Mouse (Mus musculus): ENCODE measurements around the gene Gnao1. TPM values are rescaled to one million over a fixed set of nuclear protein-coding genes. Genes with fewer than 3 reads are reported as not detected.

Gnao1 gene
- polyA plus RNA-seq, 1 experiment from 2014 or later = not detected

DNA sequence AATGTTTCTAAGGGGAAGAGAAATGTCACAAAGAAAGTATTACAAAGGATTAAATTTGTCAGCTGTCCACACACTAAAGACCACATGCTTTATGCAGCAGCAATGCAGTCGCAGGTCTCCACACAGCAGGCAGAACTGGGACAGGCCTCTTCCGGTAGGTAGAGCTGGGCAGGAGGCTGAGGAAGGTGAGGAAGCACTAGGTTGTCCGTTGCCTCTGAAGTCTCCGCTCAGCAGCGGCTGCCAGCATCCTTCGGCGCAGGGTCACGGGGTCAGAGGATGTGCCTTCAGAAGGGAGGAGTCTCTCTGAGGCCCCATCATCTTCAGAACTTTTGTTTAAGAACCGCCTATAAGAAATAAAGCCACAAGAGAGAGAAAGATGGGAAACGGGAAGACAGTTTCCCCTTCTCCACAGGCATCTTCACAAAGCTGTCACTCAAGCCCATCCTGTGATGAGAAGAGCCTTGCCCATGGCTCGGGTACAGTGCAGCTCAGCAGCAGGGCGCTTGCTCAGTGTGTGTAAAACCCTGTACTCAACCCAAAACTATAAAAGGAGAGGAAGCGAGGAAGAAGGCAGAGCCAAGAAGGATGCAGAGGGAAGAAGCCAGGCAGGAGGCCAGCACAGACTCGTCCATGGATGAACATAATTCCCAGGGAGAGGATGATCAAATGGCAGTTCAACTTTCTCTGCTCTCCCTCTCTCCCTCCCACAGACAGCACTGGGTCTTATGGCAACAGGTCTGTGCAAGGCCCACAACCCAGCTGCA lies 163.4 kb downstream of the Gnao1 start:
- Histone ChIP-seq H3K36me3 (ENCODE audit: inconsistent target) (peaks cover 54% of the 10 kb centered on the region), H3K79me2 (ENCODE audit: inconsistent target) (no peaks in the 10 kb centered on the region), H3K4me3 (ENCODE audit: inconsistent target) (no peak overlapping the region), H3K27ac (no peak overlapping the region)
- WGBS (ENCODE audit: missing documents) = 95% methylated on average over 14 of the region's 14 CpGs

DNA sequence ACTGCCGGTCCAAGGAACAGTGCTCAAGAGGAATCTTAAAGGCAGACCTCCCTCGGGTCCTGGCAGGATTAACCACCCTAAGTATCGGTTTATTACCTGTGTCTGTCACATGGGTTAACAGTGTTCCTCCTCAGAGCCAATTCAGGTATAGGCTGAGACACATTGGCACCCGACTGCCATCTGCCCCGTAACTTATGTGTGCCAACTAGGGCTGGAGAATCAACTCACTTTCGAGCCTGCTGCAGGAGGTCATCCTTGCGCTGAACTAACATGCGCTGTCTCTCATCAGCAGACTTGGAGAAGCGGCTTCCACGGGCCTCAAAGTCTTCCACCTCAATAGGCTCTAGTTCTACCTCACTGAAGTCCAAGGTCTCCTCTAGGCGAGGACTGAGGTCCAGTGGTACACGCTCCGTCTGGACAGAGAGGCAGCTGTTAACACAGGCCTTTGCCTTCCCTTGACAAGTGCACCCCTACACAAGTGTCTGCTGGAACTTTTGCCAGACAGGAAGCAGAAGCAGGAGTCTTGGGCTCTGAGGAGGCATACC lies 164.1 kb downstream of the Gnao1 start:
- Histone ChIP-seq H3K79me2 (ENCODE audit: inconsistent target) (no peaks in the 10 kb centered on the region), H3K4me3 (ENCODE audit: inconsistent target) (no peak overlapping the region), H3K36me3 (ENCODE audit: inconsistent target) (peaks cover 62% of the 10 kb centered on the region), H3K27ac (no peak overlapping the region)
- 94% methylated on average over 13 of the region's 13 CpGs for WGBS (ENCODE audit: missing documents)

DNA sequence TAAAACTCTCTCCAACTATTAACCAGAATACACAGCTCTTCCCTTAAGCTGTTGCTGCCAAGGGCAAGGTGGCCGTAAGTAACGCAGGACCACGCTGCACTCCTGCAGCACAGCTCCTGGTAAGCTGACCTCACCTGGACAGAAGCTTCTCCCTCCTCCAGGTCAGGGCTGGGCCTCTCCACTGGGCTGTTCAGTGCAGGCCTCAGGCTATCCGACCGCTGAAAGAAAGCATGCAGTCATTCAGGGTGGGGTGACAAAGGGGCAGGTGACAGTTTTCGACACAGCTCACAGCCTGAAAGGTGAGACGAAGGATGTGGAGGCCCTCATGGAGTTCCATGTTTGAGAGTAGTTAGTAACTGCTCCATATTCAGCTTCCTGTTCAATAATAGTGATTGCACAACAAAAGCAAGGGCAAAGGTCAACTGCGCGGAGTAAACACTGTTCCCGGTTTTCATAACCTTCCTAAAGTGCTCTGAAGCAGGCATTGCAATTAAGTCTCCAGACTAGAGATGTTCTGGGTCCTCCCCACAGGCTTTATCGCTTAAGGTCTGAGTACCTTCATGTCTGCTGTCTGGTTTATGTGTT lies 164.9 kb downstream of the Gnao1 start:
- Histone ChIP-seq H3K27ac (no peak overlapping the region), H3K4me3 (ENCODE audit: inconsistent target) (no peak overlapping the region), H3K36me3 (ENCODE audit: inconsistent target) (peaks cover 70% of the 10 kb centered on the region), H3K79me2 (ENCODE audit: inconsistent target) (no peaks in the 10 kb centered on the region)
- WGBS (ENCODE audit: missing documents) = 92% methylated on average over 11 of the region's 11 CpGs

DNA sequence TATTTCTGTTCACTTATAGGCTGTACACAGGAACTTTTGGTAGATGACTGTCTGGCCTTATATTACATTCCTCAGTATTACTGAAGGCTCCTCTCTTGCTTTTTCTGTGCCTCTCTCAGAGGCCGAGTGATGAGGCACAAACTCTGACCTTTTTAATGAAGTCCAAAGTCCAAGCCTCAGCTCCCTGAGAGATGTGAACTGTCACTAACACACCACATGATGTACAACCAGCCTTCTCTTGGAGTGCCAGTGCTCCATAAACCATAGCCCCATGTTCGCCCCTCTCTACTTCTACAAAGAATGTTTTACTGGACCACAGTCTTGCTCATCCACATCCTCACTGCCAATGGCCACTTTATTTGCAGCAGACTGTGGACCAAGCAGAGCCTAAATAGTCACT lies 165.6 kb downstream of the Gnao1 start:
- Histone ChIP-seq H3K27ac (no peak overlapping the region), H3K36me3 (ENCODE audit: inconsistent target) (peaks cover 76% of the 10 kb centered on the region), H3K79me2 (ENCODE audit: inconsistent target) (no peaks in the 10 kb centered on the region), H3K4me3 (ENCODE audit: inconsistent target) (no peak overlapping the region)
- 89% methylated on average over 2 of the region's 2 CpGs for WGBS (ENCODE audit: missing documents)

DNA sequence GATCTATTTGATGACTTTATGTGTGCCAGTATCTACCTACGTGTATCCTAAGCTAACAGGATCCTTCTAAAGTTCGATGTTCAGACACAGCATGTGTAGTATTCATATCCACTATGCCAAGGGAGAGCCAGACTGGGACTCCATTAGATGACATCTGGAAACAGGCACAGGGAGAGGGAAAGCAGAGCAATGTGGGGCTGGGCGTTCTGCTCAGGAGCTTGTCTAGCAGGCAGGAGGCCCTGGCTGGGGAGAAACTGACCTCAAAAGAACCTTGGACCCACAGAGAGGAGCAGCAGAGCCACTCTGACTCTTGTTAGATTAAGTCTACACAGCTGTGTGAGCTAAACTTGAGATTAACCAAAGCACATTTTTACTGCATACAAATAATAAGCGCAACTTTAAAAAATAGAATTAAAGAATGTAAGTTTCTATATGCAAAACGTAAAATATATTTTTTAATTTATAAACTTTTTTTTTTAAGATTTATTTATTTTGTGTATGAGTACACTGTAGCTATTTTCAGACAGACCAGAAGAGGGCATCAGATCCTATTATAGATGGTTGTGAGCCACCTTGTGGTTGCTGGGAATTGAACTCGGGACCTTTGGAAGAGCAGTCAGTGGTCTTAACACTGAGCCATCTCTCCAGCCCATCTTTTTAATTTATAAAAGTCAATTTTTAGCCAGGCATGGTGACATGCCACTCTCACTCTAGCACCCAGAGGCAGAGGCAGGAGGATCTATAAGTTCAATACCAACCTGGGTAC lies 166.9 kb downstream of the Gnao1 start:
- 95% methylated on average over 6 of the region's 6 CpGs for WGBS (ENCODE audit: missing documents)
- no peak overlapping the region for H3K27ac ChIP-seq
- H3K79me2 ChIP-seq (ENCODE audit: inconsistent target) = no peaks in the 10 kb centered on the region
- H3K36me3 ChIP-seq (ENCODE audit: inconsistent target) = peaks cover 89% of the 10 kb centered on the region
- no peak overlapping the region for H3K4me3 ChIP-seq (ENCODE audit: inconsistent target)

DNA sequence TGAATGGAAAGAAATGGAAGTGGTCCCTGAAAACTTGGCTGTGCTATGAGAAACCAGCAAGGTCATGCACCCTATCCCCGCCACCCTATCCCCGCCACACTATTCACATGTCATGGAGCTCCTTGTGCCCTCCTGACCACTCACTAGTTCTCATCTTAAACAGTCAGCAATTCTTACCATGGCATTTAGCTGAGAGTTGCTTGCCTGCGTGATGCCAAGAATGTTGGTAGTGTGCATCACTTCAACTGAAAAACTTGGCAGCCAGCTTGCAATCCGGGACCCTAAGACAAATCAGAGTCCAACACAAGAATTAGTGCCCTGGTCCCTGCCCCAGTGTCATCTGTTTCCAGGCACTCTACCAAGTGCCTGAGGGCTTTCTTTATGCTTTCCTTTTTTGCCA lies 170.4 kb downstream of the Gnao1 start:
- no peaks in the 10 kb centered on the region for H3K79me2 ChIP-seq (ENCODE audit: inconsistent target)
- H3K27ac ChIP-seq = no peak overlapping the region
- H3K36me3 ChIP-seq (ENCODE audit: inconsistent target) = peaks cover 82% of the 10 kb centered on the region
- 100% methylated on average over 4 of the region's 4 CpGs for WGBS (ENCODE audit: missing documents)
- H3K4me3 ChIP-seq (ENCODE audit: inconsistent target) = no peak overlapping the region

DNA sequence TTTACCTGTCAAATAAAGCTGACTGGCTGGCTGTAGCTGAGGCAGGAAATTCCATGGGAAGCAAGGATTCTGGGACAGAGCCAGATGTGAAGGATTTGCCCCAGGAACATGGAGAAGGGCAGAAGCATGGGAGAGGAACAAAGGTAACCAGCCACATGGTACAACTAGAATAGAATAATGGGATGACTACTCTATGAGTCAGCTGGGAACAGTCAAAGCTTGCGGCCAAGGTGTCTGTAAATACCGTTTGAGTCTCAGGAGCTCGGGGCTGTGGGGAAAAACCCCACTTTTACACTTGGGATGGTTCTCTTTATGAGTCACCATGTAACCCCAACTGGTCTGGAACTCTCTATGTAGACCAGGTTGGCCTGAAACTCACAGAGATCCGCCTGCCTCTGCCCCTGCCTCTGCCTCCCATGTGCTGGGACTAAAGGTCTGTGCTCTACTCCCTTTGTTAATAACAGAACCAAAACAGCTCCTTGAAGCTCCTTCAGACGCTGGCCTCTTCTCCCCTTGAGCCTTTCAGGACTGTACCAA lies 172.0 kb downstream of the Gnao1 start:
- no peak overlapping the region for H3K27ac ChIP-seq
- WGBS (ENCODE audit: missing documents) = 93% methylated on average over 5 of the region's 5 CpGs
- peaks cover 79% of the 10 kb centered on the region for H3K36me3 ChIP-seq (ENCODE audit: inconsistent target)
- H3K4me3 ChIP-seq (ENCODE audit: inconsistent target) = no peak overlapping the region
- H3K79me2 ChIP-seq (ENCODE audit: inconsistent target) = no peaks in the 10 kb centered on the region

DNA sequence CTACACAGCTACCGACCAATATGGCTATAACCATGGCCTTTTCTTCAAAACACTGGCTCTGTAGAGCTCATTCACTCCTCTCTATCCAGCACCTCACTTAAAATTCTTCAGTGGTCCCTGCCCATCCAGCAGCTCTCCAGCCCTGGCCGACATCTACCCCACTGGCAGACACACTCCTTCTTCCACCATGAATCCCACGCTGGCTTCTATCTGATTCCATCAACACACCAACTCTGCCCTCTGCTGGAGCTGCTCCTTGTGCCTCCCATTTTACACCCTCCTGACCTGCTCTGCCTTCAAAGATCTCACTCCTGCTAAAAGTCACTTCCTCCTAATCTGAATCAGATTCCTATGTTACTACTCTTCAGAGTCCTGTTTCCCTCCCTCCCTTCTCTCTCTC lies 174.1 kb downstream of the Gnao1 start:
- no peak overlapping the region for H3K4me3 ChIP-seq (ENCODE audit: inconsistent target)
- H3K79me2 ChIP-seq (ENCODE audit: inconsistent target) = no peaks in the 10 kb centered on the region
- H3K27ac ChIP-seq = no peak overlapping the region
- 97% methylated on average over 3 of the region's 3 CpGs for WGBS (ENCODE audit: missing documents)
- H3K36me3 ChIP-seq (ENCODE audit: inconsistent target) = peaks cover 77% of the 10 kb centered on the region

DNA sequence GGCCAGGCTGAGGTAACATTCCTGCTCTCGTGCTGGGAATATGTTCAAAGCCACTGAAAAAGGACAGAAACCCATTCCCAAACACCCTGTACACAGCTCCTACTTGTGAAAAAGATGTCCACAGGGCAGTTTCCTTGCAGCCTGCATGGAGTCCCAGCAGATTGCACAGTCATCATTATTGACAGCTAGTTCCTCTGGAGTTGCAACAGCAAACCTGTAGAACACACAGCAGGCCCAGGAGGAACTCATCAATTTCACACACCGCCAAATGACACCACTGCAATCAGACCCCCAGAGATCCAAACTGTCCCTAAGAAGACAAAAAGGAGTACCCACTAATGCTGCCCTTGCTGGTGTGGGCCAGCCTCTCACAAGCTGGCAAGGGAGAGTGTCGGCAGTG lies 175.0 kb downstream of the Gnao1 start:
- no peaks in the 10 kb centered on the region for H3K79me2 ChIP-seq (ENCODE audit: inconsistent target)
- H3K27ac ChIP-seq = no peak overlapping the region
- H3K36me3 ChIP-seq (ENCODE audit: inconsistent target) = peaks cover 68% of the 10 kb centered on the region
- H3K4me3 ChIP-seq (ENCODE audit: inconsistent target) = no peak overlapping the region
- WGBS (ENCODE audit: missing documents) = 90% methylated on average over 3 of the region's 3 CpGs

DNA sequence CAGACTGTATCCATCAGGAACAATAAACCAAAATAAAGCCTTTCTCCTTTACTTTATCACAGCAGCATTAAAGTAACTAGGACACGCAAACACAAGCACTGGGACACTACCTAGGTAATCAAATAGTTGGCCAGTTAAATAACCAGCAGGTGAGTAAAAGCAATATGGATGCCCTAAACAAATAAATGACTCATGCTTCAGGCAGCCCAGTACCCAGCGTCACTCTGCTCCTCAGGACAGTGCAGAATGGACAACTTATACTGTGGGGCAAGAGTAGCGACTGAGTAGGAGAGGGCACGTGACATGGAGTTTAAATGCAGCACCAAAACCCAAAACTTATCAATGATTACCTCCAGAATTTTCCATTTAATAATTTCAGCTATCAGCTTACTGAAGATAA lies 180.0 kb downstream of the Gnao1 start:
- peaks cover 23% of the 10 kb centered on the region for H3K36me3 ChIP-seq (ENCODE audit: inconsistent target)
- H3K79me2 ChIP-seq (ENCODE audit: inconsistent target) = no peaks in the 10 kb centered on the region
- 98% methylated on average over 4 of the region's 4 CpGs for WGBS (ENCODE audit: missing documents)
- H3K27ac ChIP-seq = no peak overlapping the region
- no peak overlapping the region for H3K4me3 ChIP-seq (ENCODE audit: inconsistent target)

DNA sequence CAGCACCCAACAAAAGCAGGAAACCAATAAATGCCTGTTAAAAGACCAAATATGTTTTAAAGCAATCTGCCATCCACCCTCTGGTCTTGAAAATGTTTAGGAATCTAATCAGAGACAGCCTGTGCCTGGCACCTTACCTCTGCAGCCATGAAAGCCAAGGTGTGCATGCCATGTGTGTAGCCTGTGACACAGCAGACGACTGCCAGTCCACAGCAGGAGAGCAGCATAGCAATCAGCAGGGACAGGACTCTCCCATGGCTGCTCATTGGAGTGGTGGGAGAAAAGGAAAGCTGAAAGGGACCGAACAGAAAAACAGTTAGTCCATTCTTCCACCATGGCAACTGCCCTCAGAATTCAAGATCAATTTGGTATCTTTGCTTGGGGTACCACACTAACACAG lies 189.2 kb downstream of the Gnao1 start:
- Histone ChIP-seq H3K27ac (no peak overlapping the region), H3K4me3 (ENCODE audit: inconsistent target) (no peak overlapping the region), H3K36me3 (ENCODE audit: inconsistent target) (peaks cover 45% of the 10 kb centered on the region), H3K79me2 (ENCODE audit: inconsistent target) (peaks cover under 1% of the 10 kb centered on the region; the same call in 1 of the 2 replicates)
- 96% methylated on average over 2 of the region's 2 CpGs for WGBS (ENCODE audit: missing documents)

DNA sequence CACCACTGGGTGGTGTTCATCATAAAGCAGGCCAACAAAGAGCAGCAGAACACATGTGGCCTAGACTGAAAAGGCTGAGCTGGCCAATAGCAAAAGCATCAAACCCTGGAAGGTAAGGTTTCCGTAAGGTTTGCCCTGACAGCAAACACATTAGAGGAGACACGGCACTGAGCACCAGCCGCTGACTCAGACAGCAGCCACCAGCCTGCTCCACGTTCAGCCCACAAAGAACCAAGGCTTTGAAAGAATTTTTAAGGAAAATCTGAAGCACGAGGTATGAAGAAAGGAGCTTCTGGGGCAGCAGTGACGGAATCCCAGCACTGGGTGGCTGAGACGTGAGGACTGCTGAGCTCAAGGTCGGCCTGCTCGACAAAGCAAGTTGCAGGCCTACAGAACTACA lies 194.4 kb downstream of the Gnao1 start:
- WGBS (ENCODE audit: missing documents) = 96% methylated on average over 9 of the region's 9 CpGs

DNA sequence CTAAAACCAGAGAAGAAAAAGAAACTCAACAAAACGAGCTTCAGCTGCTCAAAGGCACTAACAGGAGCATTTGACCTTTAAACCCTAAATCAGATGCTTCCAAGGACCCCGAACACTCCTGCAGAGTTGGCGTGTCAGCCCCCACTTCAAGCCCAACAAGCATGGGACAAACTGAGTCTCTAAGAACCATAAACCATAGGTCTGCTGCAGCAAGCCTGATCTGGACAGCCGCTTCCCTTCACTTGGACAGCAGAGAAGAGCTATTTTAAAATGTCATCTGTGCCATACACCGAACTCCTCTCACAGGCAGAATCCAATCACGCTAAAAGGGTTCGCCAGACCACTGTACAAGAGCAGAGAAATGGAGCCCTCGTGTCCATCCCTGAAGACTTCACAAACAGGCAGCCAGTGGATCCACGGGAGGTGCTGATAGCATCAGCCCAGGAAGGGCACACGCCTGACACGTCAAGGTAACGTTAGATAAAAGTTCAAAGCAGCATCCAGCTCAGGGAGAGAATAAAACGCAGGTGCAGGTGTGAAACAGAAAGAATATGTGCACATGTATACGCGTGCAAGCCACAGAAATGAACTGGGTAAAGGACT lies 199.6 kb downstream of the Gnao1 start:
- 91% methylated on average over 15 of the region's 15 CpGs for WGBS (ENCODE audit: missing documents)
- H3K36me3 ChIP-seq (ENCODE audit: inconsistent target) = peaks cover 10% of the 10 kb centered on the region; the same call in 1 of the 2 replicates
- H3K4me3 ChIP-seq (ENCODE audit: inconsistent target) = no peak overlapping the region
- no peak overlapping the region for H3K27ac ChIP-seq
- peaks cover 73% of the 10 kb centered on the region for H3K79me2 ChIP-seq (ENCODE audit: inconsistent target)

More for the DNA sequence above, 194.4 kb downstream of the Gnao1 start:
- H3K27ac ChIP-seq = no peak overlapping the region
- H3K79me2 ChIP-seq (ENCODE audit: inconsistent target) = peaks cover 52% of the 10 kb centered on the region
- peaks cover 46% of the 10 kb centered on the region for H3K36me3 ChIP-seq (ENCODE audit: inconsistent target)
- no peak overlapping the region for H3K4me3 ChIP-seq (ENCODE audit: inconsistent target)

DNA sequence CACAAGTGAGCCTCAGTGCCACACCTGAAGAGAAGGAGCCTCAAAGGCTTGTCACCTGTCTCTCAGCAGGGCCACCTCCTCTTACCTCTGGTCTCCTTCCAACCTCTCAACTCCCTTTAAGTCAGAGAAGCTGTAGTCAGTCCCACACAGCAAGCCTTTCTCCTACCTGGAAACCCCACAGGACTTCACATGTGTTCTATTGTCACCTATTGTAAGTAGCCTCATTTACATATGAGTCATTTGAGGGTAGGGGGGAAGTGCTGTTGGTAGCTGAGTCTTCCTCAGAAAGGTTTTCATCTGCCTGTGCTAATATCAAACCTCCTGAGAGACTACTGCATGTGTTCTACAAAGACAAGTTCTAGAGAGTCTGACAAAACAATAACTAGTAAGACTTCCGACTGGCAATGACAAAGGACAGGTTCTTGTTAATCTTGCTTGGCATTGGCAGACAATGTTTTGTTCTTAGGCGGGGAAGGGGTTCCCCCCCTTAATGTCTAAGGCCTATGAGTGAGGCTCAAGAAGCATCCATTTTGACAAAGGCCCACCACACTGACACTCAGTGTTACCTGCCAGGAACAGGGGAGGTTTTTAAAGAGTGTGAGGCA lies 200.4 kb downstream of the Gnao1 start:
- Histone ChIP-seq H3K36me3 (ENCODE audit: inconsistent target) (peaks cover 1% of the 10 kb centered on the region; the same call in 1 of the 2 replicates), H3K79me2 (ENCODE audit: inconsistent target) (peaks cover 64% of the 10 kb centered on the region), H3K4me3 (ENCODE audit: inconsistent target) (no peak overlapping the region), H3K27ac (no peak overlapping the region)
- 90% methylated on average over 2 of the region's 2 CpGs for WGBS (ENCODE audit: missing documents)

Measured in macrophage (primary cell).